Mouse (Mus musculus): ENCODE results near the gene Nav2.

The Nav2 gene

GRCm38 (mm10) chr7:49108076-49108475, 199.6 kb downstream of the Nav2 start:
- Histone ChIP-seq H3K36me3 (ENCODE audit: insufficient read depth, low read length) (no peaks in the 10 kb centered on the region), H3K4me1 (replicated peaks; ENCODE audit: low read depth, low read length) (no peaks in the 10 kb centered on the region), H3K27me3 (ENCODE audit: insufficient read depth, low read length) (no peaks in the 10 kb centered on the region), H3K4me3 (replicated peaks; ENCODE audit: low read length) (no peak overlapping the region), H3K9me3 (ENCODE audit: low read length) (no peaks in the 10 kb centered on the region)
- no peak for TF ChIP-seq CTCF (conservative IDR thresholded peaks at IDR 0.05; ENCODE audit: low read length)
- no peak for TF ChIP-seq NANOG (IDR thresholded peaks at IDR 0.05; ENCODE audit: borderline replicate concordance, low read length)
- no peak for TF ChIP-seq POU5F1 (IDR thresholded peaks at IDR 0.05; ENCODE audit: borderline replicate concordance, low read length)

- TF ChIP-seq POU5F1 (IDR thresholded peaks at IDR 0.05; ENCODE audit: borderline replicate concordance, low read length) (no peak), CTCF (conservative IDR thresholded peaks at IDR 0.05; ENCODE audit: low read length) (no peak), NANOG (IDR thresholded peaks at IDR 0.05; ENCODE audit: borderline replicate concordance, low read length) (no peak)
- H3K4me1 ChIP-seq (replicated peaks; ENCODE audit: low read depth, low read length) = no peaks in the 10 kb centered on the region
- H3K36me3 ChIP-seq (ENCODE audit: insufficient read depth, low read length) = no peaks in the 10 kb centered on the region
- no peak overlapping the region for H3K4me3 ChIP-seq (replicated peaks; ENCODE audit: low read length)
- H3K27me3 ChIP-seq (ENCODE audit: insufficient read depth, low read length) = peaks cover 39% of the 10 kb centered on the region
- no peaks in the 10 kb centered on the region for H3K9me3 ChIP-seq (ENCODE audit: low read length)
Observed at GRCm38 (mm10) chr7:49119016-49119415, 210.5 kb downstream of the Nav2 start.

GRCm38 (mm10) chr7:49119794-49120487, 211.4 kb downstream of the Nav2 start:
- Histone ChIP-seq H3K27me3 (ENCODE audit: insufficient read depth, low read length) (peaks cover 32% of the 10 kb centered on the region), H3K9me3 (ENCODE audit: low read length) (peaks cover 3% of the 10 kb centered on the region), H3K36me3 (ENCODE audit: insufficient read depth, low read length) (no peaks in the 10 kb centered on the region), H3K4me1 (replicated peaks; ENCODE audit: low read depth, low read length) (no peaks in the 10 kb centered on the region), H3K4me3 (replicated peaks; ENCODE audit: low read length) (no peak overlapping the region)
- no peak for TF ChIP-seq CTCF (conservative IDR thresholded peaks at IDR 0.05; ENCODE audit: low read length)
- TF ChIP-seq NANOG (IDR thresholded peaks at IDR 0.05; ENCODE audit: borderline replicate concordance, low read length) = no peak
- TF ChIP-seq POU5F1 (IDR thresholded peaks at IDR 0.05; ENCODE audit: borderline replicate concordance, low read length) = no peak

- peaks cover 32% of the 10 kb centered on the region for H3K27me3 ChIP-seq (ENCODE audit: insufficient read depth, low read length)
- H3K4me1 ChIP-seq (replicated peaks; ENCODE audit: low read depth, low read length) = no peaks in the 10 kb centered on the region
- no peak for TF ChIP-seq CTCF (conservative IDR thresholded peaks at IDR 0.05; ENCODE audit: low read length)
- TF ChIP-seq POU5F1 (IDR thresholded peaks at IDR 0.05; ENCODE audit: borderline replicate concordance, low read length) = no peak
- no peak for TF ChIP-seq NANOG (IDR thresholded peaks at IDR 0.05; ENCODE audit: borderline replicate concordance, low read length)
- no peaks in the 10 kb centered on the region for H3K36me3 ChIP-seq (ENCODE audit: insufficient read depth, low read length)
- H3K4me3 ChIP-seq (replicated peaks; ENCODE audit: low read length) = no peak overlapping the region
- peaks cover 8% of the 10 kb centered on the region for H3K9me3 ChIP-seq (ENCODE audit: low read length)
Observed at GRCm38 (mm10) chr7:49120488-49120864, 212.0 kb downstream of the Nav2 start.

- TF ChIP-seq CTCF (conservative IDR thresholded peaks at IDR 0.05; ENCODE audit: low read length) = peak; percentile 70
- no peak for TF ChIP-seq POU5F1 (IDR thresholded peaks at IDR 0.05; ENCODE audit: borderline replicate concordance, low read length)
- H3K4me3 ChIP-seq (replicated peaks; ENCODE audit: low read length) = no peak overlapping the region
- no peaks in the 10 kb centered on the region for H3K36me3 ChIP-seq (ENCODE audit: insufficient read depth, low read length)
- H3K4me1 ChIP-seq (replicated peaks; ENCODE audit: low read depth, low read length) = no peaks in the 10 kb centered on the region
- peaks cover 14% of the 10 kb centered on the region for H3K9me3 ChIP-seq (ENCODE audit: low read length)
- peaks cover 30% of the 10 kb centered on the region for H3K27me3 ChIP-seq (ENCODE audit: insufficient read depth, low read length)
Observed at GRCm38 (mm10) chr7:49120935-49121691, 212.6 kb downstream of the Nav2 start.

GRCm38 (mm10) chr7:49122498-49122897, 214.0 kb downstream of the Nav2 start:
- no peak overlapping the region for H3K4me3 ChIP-seq (replicated peaks; ENCODE audit: low read length)
- TF ChIP-seq POU5F1 (IDR thresholded peaks at IDR 0.05; ENCODE audit: borderline replicate concordance, low read length) = no peak
- TF ChIP-seq NANOG (IDR thresholded peaks at IDR 0.05; ENCODE audit: borderline replicate concordance, low read length) = no peak
- TF ChIP-seq CTCF (conservative IDR thresholded peaks at IDR 0.05; ENCODE audit: low read length) = no peak
- H3K4me1 ChIP-seq (replicated peaks; ENCODE audit: low read depth, low read length) = no peaks in the 10 kb centered on the region
- peaks cover 30% of the 10 kb centered on the region for H3K27me3 ChIP-seq (ENCODE audit: insufficient read depth, low read length)
- peaks cover 28% of the 10 kb centered on the region for H3K9me3 ChIP-seq (ENCODE audit: low read length)
- no peaks in the 10 kb centered on the region for H3K36me3 ChIP-seq (ENCODE audit: insufficient read depth, low read length)

GRCm38 (mm10) chr7:49125545-49125944, 217.0 kb downstream of the Nav2 start:
- H3K9me3 ChIP-seq (ENCODE audit: low read length) = peaks cover 59% of the 10 kb centered on the region
- no peak overlapping the region for H3K4me3 ChIP-seq (replicated peaks; ENCODE audit: low read length)
- no peaks in the 10 kb centered on the region for H3K4me1 ChIP-seq (replicated peaks; ENCODE audit: low read depth, low read length)
- TF ChIP-seq CTCF (conservative IDR thresholded peaks at IDR 0.05; ENCODE audit: low read length) (0 out of 2 replicates have a peak, but pooled peaks have one; percentile 4), POU5F1 (IDR thresholded peaks at IDR 0.05; ENCODE audit: borderline replicate concordance, low read length) (no peak), NANOG (IDR thresholded peaks at IDR 0.05; ENCODE audit: borderline replicate concordance, low read length) (no peak)
- H3K36me3 ChIP-seq (ENCODE audit: insufficient read depth, low read length) = no peaks in the 10 kb centered on the region
- peaks cover 6% of the 10 kb centered on the region; the same call in 1 of the 2 replicates for H3K27me3 ChIP-seq (ENCODE audit: insufficient read depth, low read length)

- Histone ChIP-seq H3K4me1 (replicated peaks; ENCODE audit: low read depth, low read length) (0 out of 2 replicates have a peak, but pooled peaks cover under 1% of the 10 kb centered on the region), H3K36me3 (ENCODE audit: insufficient read depth, low read length) (no peaks in the 10 kb centered on the region), H3K27me3 (ENCODE audit: insufficient read depth, low read length) (0 out of 2 replicates have a peak, but pooled peaks cover 3% of the 10 kb centered on the region), H3K9me3 (ENCODE audit: low read length) (peaks cover 71% of the 10 kb centered on the region), H3K4me3 (replicated peaks; ENCODE audit: low read length) (0 out of 2 replicates have a peak overlapping the region, but pooled peaks have one; percentile 7)
- TF ChIP-seq NANOG (IDR thresholded peaks at IDR 0.05; ENCODE audit: borderline replicate concordance, low read length) (no peak), CTCF (conservative IDR thresholded peaks at IDR 0.05; ENCODE audit: low read length) (no peak)
Observed at GRCm38 (mm10) chr7:49128224-49128623, 219.7 kb downstream of the Nav2 start.

All from E14TG2a.4 (cell line).